Mouse (Mus musculus) limb, embryonic 10.5 days (tissue): ENCODE data around the gene Traf3. TPM values are rescaled to one million over a fixed set of nuclear protein-coding genes. Genes with fewer than 3 reads are reported as not detected.

Experiments used
- DNase-seq: peaks from one replicate; pipeline ENCODE4 v3.0.0-alpha.2; 2017; ENCODE audit warnings: low spot score
- H3K27ac ChIP-seq: fragments of 300-500 bp; sonication (generic); 2 replicates; pipeline ENCODE4 v1.5.1; 2016; ENCODE audit warnings: mild to moderate bottlenecking
- H3K27me3 ChIP-seq: fragments of 300-500 bp; sonication (generic); 2 replicates; pipeline ENCODE4 v1.6.1; 2016; ENCODE audit warnings: low read depth, mild to moderate bottlenecking; ENCODE audit not compliant: poor library complexity, severe bottlenecking
- H3K36me3 ChIP-seq: fragments of 300-500 bp; sonication (generic); 2 replicates; pipeline ENCODE4 v1.6.1; 2016; ENCODE audit warnings: mild to moderate bottlenecking, moderate library complexity
- H3K4me1 ChIP-seq: fragments of 300-500 bp; sonication (generic); 2 replicates; pipeline ENCODE4 v1.6.1; 2016
- H3K4me3 ChIP-seq: fragments of 300-500 bp; sonication (generic); 2 replicates; pipeline ENCODE4 v1.5.1; 2016; ENCODE audit warnings: mild to moderate bottlenecking, moderate library complexity
- H3K9me3 ChIP-seq: fragments of 300-500 bp; sonication (generic); replicated peaks from 2 replicates; pipeline ENCODE4 v1.6.1; 2016; ENCODE audit warnings: mild to moderate bottlenecking
- WGBS: fragments of 180-500 bp; shearing (Covaris S2); methylation state at CpG from one replicate; pipeline ENCODE4 v1.1.7; 2016; 5-methylcytosine and 5-hydroxymethylcytosine counted together
- polyA plus RNA-seq: library from polyadenylated mRNA; unstranded; fragments of >200 nt; fragmentation: Nextera tagmentation; extraction: Ambion mirVana; gene quantifications from 2 replicates; pipeline ENCODE4 v1.2.1, GENCODE M21; 2016

The Traf3 gene
- polyA plus RNA-seq: 9.6 and 10.9 TPM in 2 replicates

DNA sequence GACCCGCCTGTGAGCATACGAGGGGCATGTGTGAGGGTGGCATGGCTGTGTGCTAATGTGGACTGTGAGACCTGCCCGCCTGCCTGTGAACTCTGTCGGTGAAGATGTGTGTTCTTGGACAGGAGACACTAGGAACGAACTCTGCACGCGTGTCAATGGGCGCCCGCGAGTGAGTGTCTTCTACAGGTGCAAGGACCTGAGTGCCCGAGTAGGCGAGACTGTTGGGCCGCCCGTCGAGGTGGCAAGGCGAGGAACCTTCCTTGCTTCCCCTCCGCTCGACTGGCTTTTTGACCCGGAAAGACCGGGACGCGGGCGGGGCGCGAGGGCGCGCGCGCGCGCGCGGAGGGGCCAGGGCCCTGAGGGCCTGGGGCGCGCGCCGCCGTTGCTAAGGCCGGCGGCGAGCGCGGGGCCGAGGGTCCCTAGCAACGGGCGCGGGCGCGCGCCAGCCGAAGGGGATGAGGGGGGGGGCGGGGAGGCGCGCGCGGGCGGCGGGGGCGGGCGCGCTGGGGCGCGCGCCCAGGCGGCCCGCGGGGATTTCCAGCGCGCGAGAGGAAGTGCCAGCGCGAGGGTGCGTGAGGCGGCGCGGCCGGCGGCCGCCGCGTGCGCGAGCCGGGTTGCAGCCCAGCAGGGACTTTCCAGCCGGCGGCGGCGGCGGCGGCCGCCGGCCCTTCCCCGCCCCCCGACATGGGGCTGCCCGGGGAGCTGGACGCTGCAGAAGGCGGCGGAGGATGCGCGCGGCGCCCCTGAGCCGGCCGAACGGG lies at the start of gene Traf3:
Gene Traf3, plus strand, starts transcription at position 540 of the 761 bp plus-strand sequence.
- WGBS: 4% methylated on average over 89 of the region's 105 CpGs
- H3K27ac ChIP-seq: peak within 1 kb of the TSS; percentile 93
- peak; percentile 82 for DNase-seq
- peaks cover 51% of the 10 kb centered on the region for H3K4me1 ChIP-seq
- no peaks in the 10 kb centered on the region for H3K9me3 ChIP-seq
- peak within 1 kb of the TSS; percentile 85 for H3K4me3 ChIP-seq
- H3K27me3 ChIP-seq: no peaks in the 10 kb centered on the region
- H3K36me3 ChIP-seq: peaks cover 6% of the 10 kb centered on the region; the same call in 1 of the 2 replicates

- WGBS: 90% methylated on average over 5 of the region's 5 CpGs
- Histone ChIP-seq H3K36me3 (peaks cover 51% of the 10 kb centered on the region), H3K4me1 (no peaks in the 10 kb centered on the region), H3K9me3 (no peaks in the 10 kb centered on the region), H3K4me3 (no peak overlapping the region), H3K27ac (no peak overlapping the region), H3K27me3 (no peaks in the 10 kb centered on the region)
- no peak for DNase-seq
Measured at GRCm38 (mm10) chr12:111119506-111120085, 46.6 kb upstream of the Traf3 start.

DNA sequence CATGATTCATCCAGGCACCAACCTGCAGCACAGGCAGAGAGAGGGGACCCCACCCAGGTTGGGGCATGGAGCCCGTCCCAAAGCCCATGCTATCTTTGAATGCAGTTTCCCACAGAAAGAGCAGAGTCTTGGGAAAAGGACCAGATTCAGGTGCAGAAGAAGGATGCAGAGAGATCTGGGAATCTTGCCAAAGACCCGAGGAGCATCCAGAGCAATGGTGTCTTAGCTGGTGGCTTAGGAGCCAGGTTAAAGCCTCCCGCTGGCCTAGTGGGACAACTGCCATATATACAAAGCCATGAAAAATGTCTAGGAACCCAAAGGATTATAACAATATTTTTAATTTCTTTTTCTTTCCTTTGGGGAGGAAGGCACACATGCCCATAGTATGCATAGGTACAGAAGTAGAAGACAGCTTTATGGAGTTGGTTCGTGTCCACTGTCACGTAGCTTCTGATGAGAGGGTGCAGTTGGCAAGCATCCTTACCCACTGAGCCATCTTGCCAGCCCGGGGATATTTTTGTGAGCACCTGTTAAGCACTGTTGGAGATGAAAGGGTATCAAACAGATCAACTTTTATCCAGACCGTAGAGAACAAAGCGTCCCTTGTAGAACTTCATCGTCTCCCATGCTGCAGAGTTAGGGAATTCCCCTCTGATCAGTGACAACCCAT lies 45.1 kb upstream of the Traf3 start:
- WGBS: 93% methylated on average over 9 of the region's 9 CpGs
- Histone ChIP-seq H3K36me3 (peaks cover 40% of the 10 kb centered on the region), H3K27me3 (no peaks in the 10 kb centered on the region), H3K9me3 (no peaks in the 10 kb centered on the region), H3K4me3 (no peak overlapping the region), H3K27ac (no peak overlapping the region), H3K4me1 (no peaks in the 10 kb centered on the region)
- no peak for DNase-seq

GRCm38 (mm10) chr12:111122332-111122852 lies 43.8 kb upstream of the Traf3 start:
- H3K9me3 ChIP-seq: no peaks in the 10 kb centered on the region
- H3K27ac ChIP-seq: no peak overlapping the region
- no peak overlapping the region for H3K4me3 ChIP-seq
- no peaks in the 10 kb centered on the region for H3K27me3 ChIP-seq
- H3K4me1 ChIP-seq: no peaks in the 10 kb centered on the region
- H3K36me3 ChIP-seq: peaks cover 30% of the 10 kb centered on the region
- no peak for DNase-seq

GRCm38 (mm10) chr12:111124601-111125260 lies 41.4 kb upstream of the Traf3 start:
- H3K4me1 ChIP-seq: no peaks in the 10 kb centered on the region
- WGBS: 89% methylated on average over 14 of the region's 14 CpGs
- DNase-seq: no peak
- no peaks in the 10 kb centered on the region for H3K27me3 ChIP-seq
- no peaks in the 10 kb centered on the region for H3K9me3 ChIP-seq
- no peak overlapping the region for H3K27ac ChIP-seq
- H3K36me3 ChIP-seq: peaks cover 7% of the 10 kb centered on the region; the same call in 1 of the 2 replicates
- H3K4me3 ChIP-seq: no peak overlapping the region

DNA sequence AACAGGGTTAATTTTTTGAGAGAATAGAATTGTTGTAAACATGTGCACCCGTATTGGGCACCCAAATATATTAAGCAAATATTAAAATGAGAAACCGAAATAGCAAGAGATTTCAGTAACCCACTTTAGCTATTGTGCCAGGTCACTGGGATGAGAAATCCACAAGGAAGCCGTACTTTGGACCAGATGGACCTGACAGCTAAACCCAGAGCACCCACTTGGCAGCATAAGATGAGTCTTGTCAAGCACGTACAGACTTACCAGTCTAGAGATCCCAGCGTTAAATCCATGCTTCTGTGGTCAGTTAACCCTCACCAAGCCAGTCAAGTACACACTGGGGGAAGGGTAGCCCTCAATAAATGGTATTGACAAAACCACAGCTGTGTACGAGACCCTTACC lies 40.5 kb upstream of the Traf3 start:
- H3K4me3 ChIP-seq: no peak overlapping the region
- H3K27ac ChIP-seq: no peak overlapping the region
- H3K36me3 ChIP-seq: peaks cover 3% of the 10 kb centered on the region; the same call in 1 of the 2 replicates
- DNase-seq: no peak
- H3K27me3 ChIP-seq: no peaks in the 10 kb centered on the region
- no peaks in the 10 kb centered on the region for H3K4me1 ChIP-seq
- no peaks in the 10 kb centered on the region for H3K9me3 ChIP-seq
- WGBS: 85% methylated on average over 6 of the region's 6 CpGs

GRCm38 (mm10) chr12:111134169-111134568 lies 32.0 kb upstream of the Traf3 start:
- Histone ChIP-seq H3K36me3 (no peaks in the 10 kb centered on the region), H3K4me1 (peaks cover 3% of the 10 kb centered on the region; the same call in 1 of the 2 replicates), H3K27ac (no peak overlapping the region), H3K9me3 (no peaks in the 10 kb centered on the region), H3K4me3 (no peak overlapping the region), H3K27me3 (no peaks in the 10 kb centered on the region)
- DNase-seq: no peak
- 93% methylated on average over 7 of the region's 7 CpGs for WGBS

DNA sequence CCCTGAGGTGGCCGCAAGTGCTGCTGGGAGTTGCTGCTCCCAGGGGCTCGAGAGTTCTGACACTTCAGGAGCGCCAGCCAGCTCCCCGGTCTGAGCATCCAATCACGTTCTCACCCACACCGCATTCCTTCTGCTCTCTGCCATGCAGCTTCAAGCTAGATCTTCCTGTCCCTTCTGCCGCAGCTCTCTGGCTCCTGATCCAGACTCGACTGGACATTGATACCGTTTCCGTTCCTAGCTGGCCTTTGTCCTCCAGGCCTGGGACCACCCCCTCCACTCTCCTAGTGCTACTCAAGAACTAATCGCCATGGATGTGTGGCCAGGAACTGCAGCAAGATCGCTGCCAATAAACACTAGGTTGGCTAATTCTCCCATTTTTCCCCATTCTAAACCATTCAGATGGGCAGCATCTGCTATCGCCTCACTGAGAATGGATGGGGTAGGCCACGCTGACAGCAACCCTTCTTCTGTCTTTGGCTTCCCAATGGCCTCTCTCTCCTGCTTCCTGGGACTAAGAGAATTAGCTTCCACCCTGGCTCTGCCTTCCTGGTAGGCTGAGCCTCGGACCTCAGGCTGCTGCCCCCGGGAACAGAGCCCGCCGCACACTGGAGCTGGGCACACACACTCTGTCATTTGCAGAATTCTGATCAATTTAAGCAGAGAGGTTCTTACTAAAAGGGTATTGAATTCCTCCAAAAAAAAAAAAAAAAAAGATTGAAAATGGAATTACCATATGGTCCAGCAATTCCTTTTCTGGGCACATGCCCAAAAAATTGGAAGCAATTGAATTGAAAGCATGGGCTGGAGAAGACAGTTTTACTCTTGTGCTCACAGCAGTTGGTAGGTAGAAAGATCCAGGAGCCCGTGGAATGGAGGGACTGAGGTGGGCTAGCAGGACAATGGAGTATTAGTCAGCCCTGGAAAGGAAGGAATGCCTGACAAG lies 31.1 kb upstream of the Traf3 start:
- WGBS: 78% methylated on average over 19 of the region's 19 CpGs
- H3K27me3 ChIP-seq: no peaks in the 10 kb centered on the region
- H3K4me3 ChIP-seq: no peak overlapping the region
- H3K27ac ChIP-seq: no peak overlapping the region
- peaks cover 3% of the 10 kb centered on the region; the same call in 1 of the 2 replicates for H3K4me1 ChIP-seq
- no peaks in the 10 kb centered on the region for H3K36me3 ChIP-seq
- H3K9me3 ChIP-seq: no peaks in the 10 kb centered on the region
- no peak for DNase-seq

GRCm38 (mm10) chr12:111135953-111136352 lies 30.2 kb upstream of the Traf3 start:
- Histone ChIP-seq H3K9me3 (no peaks in the 10 kb centered on the region), H3K36me3 (no peaks in the 10 kb centered on the region), H3K4me3 (no peak overlapping the region), H3K27me3 (no peaks in the 10 kb centered on the region), H3K4me1 (peaks cover 3% of the 10 kb centered on the region; the same call in 1 of the 2 replicates), H3K27ac (no peak overlapping the region)
- 80% methylated on average over 3 of the region's 3 CpGs for WGBS
- DNase-seq: no peak

DNA sequence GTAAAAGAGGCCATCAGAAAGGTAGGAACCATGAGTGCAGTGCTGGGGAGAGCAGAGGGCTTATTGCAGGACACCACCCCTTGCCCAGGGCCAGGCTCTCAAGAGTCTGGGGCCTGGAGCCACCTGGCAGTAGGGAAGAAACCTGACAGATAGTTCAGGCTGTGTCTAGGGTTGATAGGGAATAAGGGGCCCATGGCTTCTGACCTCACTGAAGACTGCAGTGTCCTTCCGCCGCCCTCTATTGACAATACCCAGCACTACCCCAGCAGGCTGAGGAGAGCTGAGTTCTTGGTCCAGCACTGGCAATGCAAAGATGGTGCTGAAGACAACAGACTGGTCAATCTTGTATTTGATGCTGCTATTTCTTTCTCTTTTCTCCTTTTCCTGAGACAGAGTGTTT lies 29.1 kb upstream of the Traf3 start:
- no peak overlapping the region for H3K4me3 ChIP-seq
- no peak for DNase-seq
- H3K27me3 ChIP-seq: no peaks in the 10 kb centered on the region
- no peaks in the 10 kb centered on the region for H3K9me3 ChIP-seq
- 68% methylated on average over 2 of the region's 2 CpGs for WGBS
- H3K36me3 ChIP-seq: no peaks in the 10 kb centered on the region
- H3K27ac ChIP-seq: no peak overlapping the region
- H3K4me1 ChIP-seq: peaks cover 3% of the 10 kb centered on the region; the same call in 1 of the 2 replicates

GRCm38 (mm10) chr12:111143005-111143508 lies 23.1 kb upstream of the Traf3 start:
- H3K4me1 ChIP-seq: peaks cover 26% of the 10 kb centered on the region
- DNase-seq: no peak
- 29% methylated on average over 12 of the region's 12 CpGs for WGBS
- H3K9me3 ChIP-seq: no peaks in the 10 kb centered on the region
- H3K27ac ChIP-seq: no peak overlapping the region
- H3K4me3 ChIP-seq: no peak overlapping the region
- H3K36me3 ChIP-seq: no peaks in the 10 kb centered on the region
- H3K27me3 ChIP-seq: no peaks in the 10 kb centered on the region
